Mouse (Mus musculus) forebrain, embryonic 10.5 days (tissue): ENCODE measurements at regions not wholly inside any gene's neighbourhood (a gene's known extent, or its start where the extent isn't known, plus 50 kb on each side); places are given as distances from the start of the nearest gene placed in this dataset.

Experiments used
- DNase-seq: peaks from one replicate; pipeline ENCODE4 v3.0.0-alpha.2; 2017; ENCODE audit warnings: low spot score; ENCODE audit errors: extremely low spot score
- H3K27ac ChIP-seq: fragments of 300-500 bp; sonication (generic); 2 replicates; pipeline ENCODE4 v1.5.1; 2016; ENCODE audit warnings: mild to moderate bottlenecking
- H3K27me3 ChIP-seq: fragments of 300-500 bp; sonication (generic); 2 replicates; pipeline ENCODE4 v1.6.1; 2016; ENCODE audit warnings: mild to moderate bottlenecking; ENCODE audit not compliant: poor library complexity, severe bottlenecking
- H3K36me3 ChIP-seq: fragments of 300-500 bp; sonication (generic); replicated peaks from 2 replicates; pipeline ENCODE4 v1.6.1; 2016; ENCODE audit warnings: mild to moderate bottlenecking, moderate library complexity
- H3K4me1 ChIP-seq: fragments of 300-500 bp; sonication (generic); 2 replicates; pipeline ENCODE4 v1.6.1; 2016
- H3K4me3 ChIP-seq: fragments of 300-500 bp; sonication (generic); 2 replicates; pipeline ENCODE4 v1.5.1; 2016; ENCODE audit warnings: mild to moderate bottlenecking, moderate library complexity
- H3K9me3 ChIP-seq: fragments of 300-500 bp; sonication (generic); 2 replicates; pipeline ENCODE4 v1.6.1; 2016; ENCODE audit warnings: mild to moderate bottlenecking, moderate library complexity
- WGBS: fragments of 180-500 bp; shearing (Covaris S2); methylation state at CpG from one replicate; pipeline ENCODE4 v1.1.7; 2016; 5-methylcytosine and 5-hydroxymethylcytosine counted together

GRCm38 (mm10) chr11:20468319-20469018, 74.6 kb upstream of the Sertad2 start:
- peaks cover 15% of the 10 kb centered on the region for H3K27me3 ChIP-seq
- peak overlapping the region; percentile 57 for H3K27ac ChIP-seq
- no peaks in the 10 kb centered on the region for H3K9me3 ChIP-seq
- no peaks in the 10 kb centered on the region for H3K36me3 ChIP-seq
- no peak for DNase-seq
- WGBS, result 83% methylated on average over 12 of the region's 12 CpGs
- H3K4me1 ChIP-seq, result peaks cover 25% of the 10 kb centered on the region
- H3K4me3 ChIP-seq, result no peak overlapping the region

GRCm38 (mm10) chr11:20469368-20469767, 73.7 kb upstream of the Sertad2 start:
- Histone ChIP-seq H3K27me3 (peaks cover 8% of the 10 kb centered on the region; the same call in 1 of the 2 replicates), H3K4me3 (no peak overlapping the region), H3K27ac (peak overlapping the region; percentile 48; the same call in 1 of the 2 replicates), H3K9me3 (no peaks in the 10 kb centered on the region), H3K36me3 (no peaks in the 10 kb centered on the region), H3K4me1 (peaks cover 22% of the 10 kb centered on the region)
- WGBS, result 62% methylated on average over 5 of the region's 5 CpGs
- DNase-seq, result no peak

- Histone ChIP-seq H3K9me3 (no peaks in the 10 kb centered on the region), H3K36me3 (no peaks in the 10 kb centered on the region), H3K4me3 (no peak overlapping the region), H3K27ac (no peak overlapping the region), H3K27me3 (peaks cover 4% of the 10 kb centered on the region; the same call in 1 of the 2 replicates), H3K4me1 (peaks cover 22% of the 10 kb centered on the region)
- 77% methylated on average over 6 of the region's 6 CpGs for WGBS
- DNase-seq, result no peak
Measured at GRCm38 (mm10) chr11:20470396-20470795, 72.7 kb upstream of the Sertad2 start.

- H3K9me3 ChIP-seq, result no peaks in the 10 kb centered on the region
- 94% methylated on average over 1 of the region's 1 CpGs for WGBS
Measured at GRCm38 (mm10) chr11:20472336-20472735, 70.7 kb upstream of the Sertad2 start.

GRCm38 (mm10) chr11:20475629-20476028, 67.4 kb upstream of the Sertad2 start:
- WGBS, result 80% methylated on average over 7 of the region's 7 CpGs
- no peaks in the 10 kb centered on the region for H3K36me3 ChIP-seq
- no peak overlapping the region for H3K4me3 ChIP-seq
- no peak overlapping the region for H3K27ac ChIP-seq
- no peaks in the 10 kb centered on the region for H3K27me3 ChIP-seq
- DNase-seq, result no peak
- H3K9me3 ChIP-seq, result peaks cover 11% of the 10 kb centered on the region
- H3K4me1 ChIP-seq, result peaks cover 11% of the 10 kb centered on the region

More at GRCm38 (mm10) chr11:20472336-20472735, 70.7 kb upstream of the Sertad2 start:
- Histone ChIP-seq H3K27ac (no peak overlapping the region), H3K36me3 (no peaks in the 10 kb centered on the region), H3K4me1 (peaks cover 19% of the 10 kb centered on the region), H3K4me3 (no peak overlapping the region), H3K27me3 (no peaks in the 10 kb centered on the region)
- DNase-seq, result no peak

- Histone ChIP-seq H3K9me3 (peaks cover 11% of the 10 kb centered on the region), H3K4me1 (peaks cover 11% of the 10 kb centered on the region), H3K27me3 (no peaks in the 10 kb centered on the region), H3K4me3 (no peak overlapping the region), H3K27ac (no peak overlapping the region), H3K36me3 (no peaks in the 10 kb centered on the region)
- WGBS, result 84% methylated on average over 3 of the region's 3 CpGs
- no peak for DNase-seq
Measured at GRCm38 (mm10) chr11:20476494-20476893, 66.6 kb upstream of the Sertad2 start.

- peaks cover 11% of the 10 kb centered on the region for H3K9me3 ChIP-seq
- no peaks in the 10 kb centered on the region for H3K36me3 ChIP-seq
- 15% methylated on average over 19 of the region's 19 CpGs for WGBS
- peaks cover 11% of the 10 kb centered on the region for H3K4me1 ChIP-seq
- H3K27ac ChIP-seq, result peak overlapping the region; percentile 65
- DNase-seq, result peak; percentile 38
- no peaks in the 10 kb centered on the region for H3K27me3 ChIP-seq
- H3K4me3 ChIP-seq, result peak overlapping the region; percentile 27; the same call in 1 of the 2 replicates
Measured at GRCm38 (mm10) chr11:20477183-20478037, 65.6 kb upstream of the Sertad2 start.

- Histone ChIP-seq H3K27me3 (no peaks in the 10 kb centered on the region), H3K27ac (no peak overlapping the region), H3K4me1 (peaks cover 11% of the 10 kb centered on the region), H3K4me3 (no peak overlapping the region), H3K9me3 (peaks cover 11% of the 10 kb centered on the region), H3K36me3 (no peaks in the 10 kb centered on the region)
- no peak for DNase-seq
- 87% methylated on average over 3 of the region's 3 CpGs for WGBS
Measured at GRCm38 (mm10) chr11:20480632-20481031, 62.4 kb upstream of the Sertad2 start.

- no peaks in the 10 kb centered on the region for H3K4me1 ChIP-seq
- no peaks in the 10 kb centered on the region for H3K27me3 ChIP-seq
- H3K27ac ChIP-seq, result no peak overlapping the region
- no peaks in the 10 kb centered on the region for H3K9me3 ChIP-seq
- H3K4me3 ChIP-seq, result no peak overlapping the region
- 91% methylated on average over 2 of the region's 2 CpGs for WGBS
- DNase-seq, result no peak
- no peaks in the 10 kb centered on the region for H3K36me3 ChIP-seq
Measured at GRCm38 (mm10) chr11:20485371-20485770, 57.7 kb upstream of the Sertad2 start.
